Mouse (Mus musculus): ENCODE measurements at regions not wholly inside any gene's neighbourhood (a gene's known extent, or its start where the extent isn't known, plus 50 kb on each side); places are given as distances from the start of the nearest gene placed in this dataset.

DNA sequence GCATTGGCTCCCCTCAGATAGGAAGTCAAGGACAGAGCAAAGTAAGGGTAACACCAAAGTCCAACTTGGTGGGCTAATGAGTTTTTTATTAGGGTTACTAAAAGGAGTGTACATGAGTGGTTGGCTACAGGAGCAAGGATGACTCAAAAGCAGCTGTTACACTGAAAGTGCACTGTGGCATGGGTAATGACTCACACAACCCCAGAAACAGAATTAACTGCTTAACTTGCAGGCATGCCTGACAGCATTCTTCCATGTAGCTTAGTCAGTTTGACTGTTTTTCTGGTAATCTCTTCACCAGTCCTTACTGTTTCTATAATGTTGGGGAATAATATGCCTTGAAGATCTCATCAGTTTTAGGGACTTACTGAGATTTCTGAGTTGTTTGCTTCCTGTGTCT, 435.1 kb upstream of the Cwc22 start:
- TF ChIP-seq CTCF (IDR thresholded peaks at IDR 0.05; ENCODE audit: extremely low read depth, insufficient read depth, insufficient read length, insufficient replicate concordance), result no peak
- no peak for TF ChIP-seq POLR2A (IDR thresholded peaks at IDR 0.05; ENCODE audit: low read depth, low read length)

Data from spleen, adult 2 months (tissue).